Mouse (Mus musculus) kidney, adult 2 months (tissue): ENCODE measurements around the gene Top2a.

Source experiments
- CTCF ChIP-seq: fragments of 200-500 bp; conservative IDR thresholded peaks from 2 replicates; pipeline ENCODE4 v1.5.1; 2011; ENCODE audit warnings: low read depth, mild to moderate bottlenecking, control low read depth, low read length, moderate library complexity, mixed read lengths; ENCODE audit not compliant: insufficient read depth, insufficient read length
- POLR2A ChIP-seq: fragments of 200-500 bp; IDR thresholded peaks from one replicate; pipeline ENCODE4 v1.6.1; 2011; ENCODE audit warnings: low read depth, low read length, control low read depth

DNA sequence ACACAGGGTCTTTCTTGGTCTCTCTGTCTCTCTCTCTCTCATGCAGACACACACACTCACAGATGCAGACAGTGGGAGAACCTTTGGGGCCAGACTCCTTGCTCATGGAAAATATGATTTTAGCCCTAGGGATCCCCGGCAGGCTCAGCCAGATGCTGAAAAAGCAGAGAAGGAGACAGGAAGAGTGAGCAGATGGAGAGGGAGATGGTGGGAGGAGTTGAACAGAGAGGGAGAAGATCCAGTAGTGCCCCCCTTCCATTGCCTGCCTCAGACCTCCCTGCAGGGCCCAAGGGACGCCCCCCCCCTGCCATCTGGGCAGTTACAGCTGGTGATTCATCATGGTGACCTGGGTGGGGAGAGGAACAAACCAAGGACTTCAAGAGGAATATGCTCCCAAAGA lies 23.7 kb upstream of the Top2a start:
- TF ChIP-seq CTCF (no peak), POLR2A (no peak)
